Mouse (Mus musculus) thymus, adult 2 months (tissue): ENCODE results near the gene Dscam.

ENCODE experiments used
- CTCF ChIP-seq: fragments of 200-500 bp; IDR thresholded peaks from 2 replicates; pipeline ENCODE4 v1.5.1; 2012; ENCODE audit warnings: mild to moderate bottlenecking, control low read depth, low read length, moderate library complexity, borderline replicate concordance; ENCODE audit not compliant: control insufficient read depth, poor library complexity, insufficient read depth; ENCODE audit errors: extremely low read depth
- POLR2A ChIP-seq: fragments of 200-500 bp; IDR thresholded peaks from 2 replicates; pipeline ENCODE4 v1.6.1; 2012; ENCODE audit warnings: mild to moderate bottlenecking, low read length, control low read depth, moderate library complexity; ENCODE audit not compliant: control insufficient read depth, poor library complexity, insufficient read depth; ENCODE audit errors: extremely low read depth

DNA sequence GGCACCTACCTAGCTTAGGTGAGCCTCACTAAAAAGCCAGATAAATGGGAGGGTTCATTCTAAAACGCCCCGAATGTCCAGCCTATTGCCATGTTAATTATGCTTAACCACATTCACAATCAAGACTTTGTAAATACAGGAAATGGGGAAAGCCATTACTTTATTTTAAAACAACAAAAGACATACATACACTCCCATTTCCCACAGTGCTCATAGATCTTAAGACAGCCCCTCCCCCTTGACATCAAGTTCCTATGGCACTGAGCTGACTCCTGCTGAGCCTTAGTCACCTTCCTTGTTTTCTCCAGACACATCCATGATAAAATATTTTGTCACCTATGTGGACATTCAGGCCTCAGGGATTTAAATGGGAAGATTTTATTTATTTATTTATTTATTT is 4.4 kb downstream of the Dscam start:
- no peak for TF ChIP-seq CTCF
- no peak for TF ChIP-seq POLR2A
